Mouse (Mus musculus) lung, adult 2 months (tissue): ENCODE data around the gene Wdr89. TPM values are rescaled to one million over a fixed set of nuclear protein-coding genes. Genes with fewer than 3 reads are reported as not detected.

Experiments used
- DNase-seq: peaks from one replicate; pipeline ENCODE4 v3.0.0; 2022
- H3K4me1 ChIP-seq: fragments of 200-500 bp; 2 replicates; pipeline ENCODE4 v1.6.1; 2011; ENCODE audit warnings: low read length; ENCODE audit not compliant: control insufficient read depth, insufficient read depth
- H3K4me3 ChIP-seq: fragments of 200-500 bp; replicated peaks from 2 replicates; pipeline ENCODE3; 2011; ENCODE audit warnings: low read depth, mild to moderate bottlenecking, control low read depth, low read length; ENCODE audit errors: extremely low read depth
- CTCF ChIP-seq: fragments of 200-500 bp; IDR thresholded peaks from 2 replicates; pipeline ENCODE4 v1.5.1; 2011; ENCODE audit warnings: mild to moderate bottlenecking, low read length, control low read depth; ENCODE audit not compliant: insufficient read depth
- POLR2A ChIP-seq: fragments of 200-500 bp; IDR thresholded peaks from 2 replicates; pipeline ENCODE4 v1.6.1; 2011; ENCODE audit warnings: low read depth, mild to moderate bottlenecking, control low read depth, low read length, borderline replicate concordance; ENCODE audit errors: extremely low read depth
- WGBS: fragments of 180-500 bp; shearing (Covaris S2); methylation state at CpG from one replicate; pipeline ENCODE4 v1.1.7; 2018; 5-methylcytosine and 5-hydroxymethylcytosine counted together
- polyA plus RNA-seq: library from polyadenylated mRNA; depleted of rRNA; stranded (reverse); fragments of >200 nt; gene quantifications from 2 replicates; pipeline ENCODE4 v1.2.3, GENCODE M21; 2012

The Wdr89 gene
- polyA plus RNA-seq, 1 experiment, result 2.0 TPM

DNA sequence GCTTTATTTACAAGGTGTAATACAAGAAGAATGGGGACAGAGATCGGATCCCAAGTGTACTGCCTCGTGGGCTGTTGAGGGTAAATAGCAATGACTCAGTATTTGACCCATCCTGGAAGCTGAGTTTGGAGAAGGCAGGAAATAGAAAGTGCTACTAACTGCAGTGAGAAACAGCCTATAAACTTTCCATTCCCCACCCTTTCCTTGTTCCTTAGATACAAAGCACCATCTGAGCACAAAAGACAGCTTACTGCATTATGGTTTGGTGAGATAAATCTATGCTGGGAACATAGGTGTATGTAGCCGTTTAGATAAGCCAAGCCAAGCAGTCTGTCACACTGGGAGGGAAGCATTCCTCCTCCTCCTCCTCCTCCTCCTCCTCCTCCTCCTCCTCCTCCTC is 46.5 kb downstream of the Wdr89 start:
- no peak for DNase-seq
- no peak for TF ChIP-seq POLR2A
- TF ChIP-seq CTCF, result no peak
- WGBS, result 40% methylated on average over 3 of the region's 3 CpGs
- Histone ChIP-seq H3K4me1 (no peaks in the 10 kb centered on the region), H3K4me3 (no peak overlapping the region)

- Histone ChIP-seq H3K4me3 (no peak overlapping the region), H3K4me1 (no peaks in the 10 kb centered on the region)
- DNase-seq, result no peak
- TF ChIP-seq POLR2A (no peak), CTCF (no peak)
- 64% methylated on average over 8 of the region's 8 CpGs for WGBS
Observed at GRCm38 (mm10) chr12:75616841-75617240, 52.5 kb downstream of the Wdr89 start.

- Histone ChIP-seq H3K4me1 (no peaks in the 10 kb centered on the region), H3K4me3 (peak overlapping the region; percentile 17)
- DNase-seq, result peak; percentile 23
- TF ChIP-seq CTCF (no peak), POLR2A (no peak)
- 12% methylated on average over 24 of the region's 24 CpGs for WGBS
Observed at GRCm38 (mm10) chr12:75616158-75616791, 53.1 kb downstream of the Wdr89 start.

- no peak for DNase-seq
- WGBS, result 58% methylated on average over 3 of the region's 3 CpGs
- H3K4me3 ChIP-seq, result no peak overlapping the region
Observed at GRCm38 (mm10) chr12:75615556-75615955, 53.8 kb downstream of the Wdr89 start.

DNA sequence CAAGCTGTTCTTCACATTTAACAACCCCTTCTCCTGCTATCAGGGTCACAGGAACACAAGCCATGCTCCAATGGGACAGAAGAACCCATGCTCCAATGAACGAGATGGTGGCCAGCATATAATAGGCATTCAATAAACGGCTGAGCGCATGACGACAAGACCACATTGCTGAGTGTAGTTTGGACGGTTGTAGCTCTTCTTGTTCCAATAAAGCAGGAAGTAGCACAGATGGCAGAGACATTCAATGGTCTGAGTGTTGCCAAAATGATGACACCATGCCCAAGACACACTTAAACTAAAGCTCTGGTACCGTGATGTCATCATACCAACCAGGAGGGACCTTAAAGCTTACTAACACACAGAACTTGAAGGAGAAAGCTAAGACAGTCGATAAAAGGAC is 56.6 kb downstream of the Wdr89 start:
- 65% methylated on average over 7 of the region's 7 CpGs for WGBS
- Histone ChIP-seq H3K4me3 (no peak overlapping the region), H3K4me1 (no peaks in the 10 kb centered on the region)
- DNase-seq, result no peak
- TF ChIP-seq POLR2A (no peak), CTCF (no peak)

More at GRCm38 (mm10) chr12:75615556-75615955, 53.8 kb downstream of the Wdr89 start:
- TF ChIP-seq CTCF, result no peak
- no peak for TF ChIP-seq POLR2A
- H3K4me1 ChIP-seq, result no peaks in the 10 kb centered on the region

GRCm38 (mm10) chr12:75599490-75599889 is 69.8 kb downstream of the Wdr89 start:
- 43% methylated on average over 4 of the region's 4 CpGs for WGBS
- Histone ChIP-seq H3K4me3 (no peak overlapping the region), H3K4me1 (peaks cover 3% of the 10 kb centered on the region)
- no peak for TF ChIP-seq POLR2A
- TF ChIP-seq CTCF, result no peak
- no peak for DNase-seq

GRCm38 (mm10) chr12:75598988-75599387 is 70.3 kb downstream of the Wdr89 start:
- TF ChIP-seq POLR2A (no peak), CTCF (no peak)

GRCm38 (mm10) chr12:75597707-75598106 is 71.6 kb downstream of the Wdr89 start:
- 76% methylated on average over 4 of the region's 4 CpGs for WGBS
- DNase-seq, result no peak
- peaks cover 10% of the 10 kb centered on the region for H3K4me1 ChIP-seq
- no peak overlapping the region for H3K4me3 ChIP-seq
- TF ChIP-seq POLR2A (no peak), CTCF (no peak)

More at GRCm38 (mm10) chr12:75598988-75599387, 70.3 kb downstream of the Wdr89 start:
- whole genome bisulfite sequencing, result 83% methylated on average over 4 of the region's 4 CpGs
- no peak overlapping the region for H3K4me3 ChIP-seq
- DNase-seq, result no peak
- peaks cover 6% of the 10 kb centered on the region for H3K4me1 ChIP-seq

GRCm38 (mm10) chr12:75596154-75597002 is 73.0 kb downstream of the Wdr89 start, which contains the start of gene Ppp2r5e:
TSS of gene Ppp2r5e (minus strand) at chr12:75596245.
- H3K4me1 ChIP-seq, result peaks cover 10% of the 10 kb centered on the region
- TF ChIP-seq CTCF (no peak), POLR2A (peak; percentile 81; the same call in 1 of the 2 replicates)
- under 1% methylated on average over 72 of the region's 72 CpGs for WGBS

More at GRCm38 (mm10) chr12:75596154-75597002, 73.0 kb downstream of the Wdr89 start, which contains the start of gene Ppp2r5e:
- H3K4me3 ChIP-seq, result peak within 1 kb of the TSS; percentile 97
- peak; percentile 97 for DNase-seq
